Mouse (Mus musculus): ENCODE results near the gene Lingo1. TPM values are rescaled to one million over a fixed set of nuclear protein-coding genes. Genes with fewer than 3 reads are reported as not detected.

The Lingo1 gene
- polyA plus RNA-seq, 1 experiment from 2014 or later = 0.29 TPM

DNA sequence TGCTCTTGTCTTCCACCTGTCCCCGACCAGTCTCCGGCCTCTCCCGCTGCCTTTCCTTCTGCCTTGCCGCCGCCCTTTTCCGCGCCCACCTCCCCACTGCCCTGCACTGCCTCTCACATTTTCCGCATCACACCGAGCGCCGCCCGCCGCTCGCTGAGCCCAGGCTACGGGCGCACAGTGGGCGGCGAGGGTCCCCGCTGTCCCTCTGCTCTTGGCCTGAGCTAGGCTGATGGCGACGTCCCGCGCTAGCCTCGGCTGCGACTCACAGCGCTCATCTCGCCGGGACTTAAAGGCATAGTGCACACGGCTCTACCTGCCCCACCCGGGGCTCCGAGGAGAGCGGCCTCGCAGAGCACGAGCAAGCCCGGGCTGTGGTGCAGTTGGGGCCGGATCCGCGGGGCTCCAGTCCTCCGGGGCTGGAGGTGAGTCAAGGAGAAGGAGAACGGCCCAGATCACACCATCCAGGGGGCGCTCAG is 426 bp upstream of the Lingo1 start:
- no peaks in the 10 kb centered on the region for H3K4me1 ChIP-seq (ENCODE audit: insufficient read depth)
- ATAC-seq (no peak), DNase-seq (no peak)
- no peak overlapping the region for H3K27ac ChIP-seq (ENCODE audit: low read depth)
- H3K27me3 ChIP-seq (ENCODE audit: insufficient read depth, low read length) = peaks cover 52% of the 10 kb centered on the region
- no peak overlapping the region for H3K9ac ChIP-seq (replicated peaks)
- TF ChIP-seq EP300 (IDR thresholded peaks at IDR 0.05; ENCODE audit: low read depth) (no peak), CTCF (IDR thresholded peaks at IDR 0.05; ENCODE audit: low read depth) (no peak)
- peak overlapping the region; percentile 26; the same call in 1 of the 2 replicates for H3K4me2 ChIP-seq (ENCODE audit: low read depth, low read length)
- no peaks in the 10 kb centered on the region for H3K36me3 ChIP-seq (replicated peaks; ENCODE audit: insufficient read depth, low read length)
- H3K9me3 ChIP-seq (ENCODE audit: low read length) = no peaks in the 10 kb centered on the region
- peak overlapping the region; percentile 22; the same call in 1 of the 2 replicates for H3K4me3 ChIP-seq (ENCODE audit: low read depth, low read length)
- under 1% methylated on average over 41 of the region's 41 CpGs for WGBS (ENCODE audit: insufficient replicate concordance)

- Histone ChIP-seq H3K36me3 (replicated peaks; ENCODE audit: insufficient read depth, low read length) (no peaks in the 10 kb centered on the region), H3K9ac (replicated peaks) (no peak overlapping the region), H3K27me3 (ENCODE audit: insufficient read depth, low read length) (peaks cover 29% of the 10 kb centered on the region), H3K4me3 (ENCODE audit: low read depth, low read length) (no peak overlapping the region), H3K4me1 (ENCODE audit: insufficient read depth) (no peaks in the 10 kb centered on the region), H3K9me3 (ENCODE audit: low read length) (no peaks in the 10 kb centered on the region), H3K27ac (ENCODE audit: low read depth) (no peak overlapping the region), H3K4me2 (ENCODE audit: low read depth, low read length) (no peak overlapping the region)
- WGBS (ENCODE audit: insufficient replicate concordance) = 72% methylated on average over 11 of the region's 11 CpGs
- TF ChIP-seq CTCF (IDR thresholded peaks at IDR 0.05; ENCODE audit: low read depth) (no peak), EP300 (IDR thresholded peaks at IDR 0.05; ENCODE audit: low read depth) (no peak)
- no peak for DNase-seq
- ATAC-seq = no peak
These were observed 4.5 kb downstream of the Lingo1 start for GRCm38 (mm10) chr9:56791696-56792261.

DNA sequence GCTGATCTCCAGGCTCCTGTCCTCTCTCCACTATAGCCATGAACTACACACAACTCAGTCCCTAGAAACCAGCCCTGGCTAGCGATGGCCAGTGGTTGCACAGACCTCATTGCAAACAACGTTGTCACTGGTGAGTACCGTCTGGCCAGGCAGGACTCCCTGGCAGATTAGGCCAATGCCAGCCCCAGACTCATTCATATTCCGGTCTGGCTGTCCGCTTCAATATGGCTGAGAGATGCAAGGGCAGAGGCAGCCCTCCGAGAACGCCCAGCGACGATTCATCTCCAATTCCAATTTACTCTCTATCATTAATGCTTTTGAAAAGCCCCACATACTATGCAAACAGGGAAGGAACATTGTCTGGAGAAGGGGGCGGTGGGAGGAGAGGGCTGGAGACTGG is 11.7 kb downstream of the Lingo1 start:
- DNase-seq = no peak
- no peak for ATAC-seq
- Histone ChIP-seq H3K9me3 (ENCODE audit: low read length) (no peaks in the 10 kb centered on the region), H3K27me3 (ENCODE audit: insufficient read depth, low read length) (no peaks in the 10 kb centered on the region), H3K36me3 (replicated peaks; ENCODE audit: insufficient read depth, low read length) (no peaks in the 10 kb centered on the region), H3K4me2 (ENCODE audit: low read depth, low read length) (no peak overlapping the region), H3K27ac (ENCODE audit: low read depth) (no peak overlapping the region), H3K4me1 (ENCODE audit: insufficient read depth) (no peaks in the 10 kb centered on the region), H3K4me3 (ENCODE audit: low read depth, low read length) (no peak overlapping the region), H3K9ac (replicated peaks) (no peak overlapping the region)
- TF ChIP-seq EP300 (IDR thresholded peaks at IDR 0.05; ENCODE audit: low read depth) (no peak), CTCF (IDR thresholded peaks at IDR 0.05; ENCODE audit: low read depth) (no peak)
- WGBS (ENCODE audit: insufficient replicate concordance) = 84% methylated on average over 10 of the region's 10 CpGs

DNA sequence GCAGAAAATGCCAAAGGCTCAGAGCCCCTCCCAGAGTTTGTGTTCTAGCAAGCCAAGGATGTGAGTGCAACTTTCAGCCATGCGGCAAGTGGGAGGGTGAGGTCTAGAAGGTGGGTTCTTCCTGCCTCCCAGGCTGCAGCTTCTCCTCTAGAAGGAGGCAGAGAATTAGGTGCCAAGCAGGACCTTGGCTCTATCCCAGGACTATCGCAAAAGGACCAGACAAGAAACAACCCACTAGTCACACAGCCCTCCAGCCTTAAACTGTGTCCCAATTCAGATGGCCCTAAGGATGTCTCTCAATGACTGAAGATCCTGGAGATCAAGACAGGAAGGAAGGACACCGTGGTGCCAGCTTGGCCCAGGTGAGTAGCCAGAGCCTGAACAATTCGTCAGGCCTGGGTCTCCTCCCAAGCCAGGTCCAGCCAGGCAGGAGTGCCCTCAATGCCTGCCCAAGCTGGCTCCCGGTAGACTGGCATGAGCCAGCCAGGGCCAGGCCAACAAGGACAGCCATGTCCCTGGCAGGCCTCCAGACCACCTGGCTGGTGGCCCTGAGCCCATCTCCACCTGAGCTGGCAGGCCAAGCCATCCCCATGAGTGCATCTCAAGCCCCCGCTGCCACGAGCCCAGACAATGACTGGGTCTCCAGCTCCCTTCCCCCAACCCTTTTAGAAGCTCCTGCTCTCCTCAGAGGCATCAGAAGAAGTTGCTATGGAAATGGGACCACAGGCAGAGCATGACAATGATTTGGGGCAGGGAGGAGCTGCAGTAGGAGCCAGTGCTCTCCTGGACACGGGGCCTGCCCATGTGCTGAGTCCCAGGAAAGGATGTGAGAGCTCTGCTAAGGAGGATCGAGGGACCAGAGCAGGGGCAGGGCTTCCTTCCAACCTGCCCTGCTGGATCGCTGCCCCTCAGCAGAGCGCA is 19.1 kb downstream of the Lingo1 start:
- Histone ChIP-seq H3K27me3 (ENCODE audit: insufficient read depth, low read length) (0 out of 2 replicates have a peak, but pooled peaks cover 3% of the 10 kb centered on the region), H3K4me2 (ENCODE audit: low read depth, low read length) (no peak overlapping the region), H3K9ac (replicated peaks) (no peak overlapping the region), H3K27ac (ENCODE audit: low read depth) (no peak overlapping the region), H3K36me3 (replicated peaks; ENCODE audit: insufficient read depth, low read length) (no peaks in the 10 kb centered on the region), H3K9me3 (ENCODE audit: low read length) (no peaks in the 10 kb centered on the region), H3K4me1 (ENCODE audit: insufficient read depth) (no peaks in the 10 kb centered on the region), H3K4me3 (ENCODE audit: low read depth, low read length) (no peak overlapping the region)
- WGBS (ENCODE audit: insufficient replicate concordance) = 63% methylated on average over 11 of the region's 11 CpGs
- DNase-seq (no peak), ATAC-seq (no peak)
- no peak for TF ChIP-seq EP300 (IDR thresholded peaks at IDR 0.05; ENCODE audit: low read depth)
- no peak for TF ChIP-seq CTCF (IDR thresholded peaks at IDR 0.05; ENCODE audit: low read depth)

- no peak overlapping the region for H3K27ac ChIP-seq (ENCODE audit: low read depth)
- H3K9ac ChIP-seq (replicated peaks) = no peak overlapping the region
- no peak for TF ChIP-seq EP300 (IDR thresholded peaks at IDR 0.05; ENCODE audit: low read depth)
- no peak for TF ChIP-seq CTCF (IDR thresholded peaks at IDR 0.05; ENCODE audit: low read depth)
- H3K4me3 ChIP-seq (ENCODE audit: low read depth, low read length) = no peak overlapping the region
- no peak for ATAC-seq
- no peaks in the 10 kb centered on the region for H3K4me1 ChIP-seq (ENCODE audit: insufficient read depth)
- H3K27me3 ChIP-seq (ENCODE audit: insufficient read depth, low read length) = 0 out of 2 replicates have a peak, but pooled peaks cover 3% of the 10 kb centered on the region
- H3K36me3 ChIP-seq (replicated peaks; ENCODE audit: insufficient read depth, low read length) = no peaks in the 10 kb centered on the region
- no peak for DNase-seq
- no peaks in the 10 kb centered on the region for H3K9me3 ChIP-seq (ENCODE audit: low read length)
- H3K4me2 ChIP-seq (ENCODE audit: low read depth, low read length) = no peak overlapping the region
- 63% methylated on average over 7 of the region's 7 CpGs for WGBS (ENCODE audit: insufficient replicate concordance)
These were observed 20.9 kb downstream of the Lingo1 start for GRCm38 (mm10) chr9:56775161-56775934.

GRCm38 (mm10) chr9:56774231-56774630 is 22.0 kb downstream of the Lingo1 start:
- no peaks in the 10 kb centered on the region for H3K9me3 ChIP-seq (ENCODE audit: low read length)
- TF ChIP-seq EP300 (IDR thresholded peaks at IDR 0.05; ENCODE audit: low read depth) (no peak), CTCF (IDR thresholded peaks at IDR 0.05; ENCODE audit: low read depth) (peak; percentile 71)
- no peak overlapping the region for H3K27ac ChIP-seq (ENCODE audit: low read depth)
- DNase-seq = peak; percentile 46
- 49% methylated on average over 6 of the region's 6 CpGs for WGBS (ENCODE audit: insufficient replicate concordance)
- H3K4me1 ChIP-seq (ENCODE audit: insufficient read depth) = no peaks in the 10 kb centered on the region
- H3K9ac ChIP-seq (replicated peaks) = no peak overlapping the region
- ATAC-seq = no peak
- no peak overlapping the region for H3K4me2 ChIP-seq (ENCODE audit: low read depth, low read length)
- H3K27me3 ChIP-seq (ENCODE audit: insufficient read depth, low read length) = 0 out of 2 replicates have a peak, but pooled peaks cover 3% of the 10 kb centered on the region
- H3K36me3 ChIP-seq (replicated peaks; ENCODE audit: insufficient read depth, low read length) = no peaks in the 10 kb centered on the region
- H3K4me3 ChIP-seq (ENCODE audit: low read depth, low read length) = no peak overlapping the region

Data from liver, postnatal 0 days (tissue).